Mouse (Mus musculus) midbrain, embryonic 13.5 days (tissue): ENCODE measurements at regions not wholly inside any gene's neighbourhood (a gene's known extent, or its start where the extent isn't known, plus 50 kb on each side); places are given as distances from the start of the nearest gene placed in this dataset.

Experiments used
- ATAC-seq: fragments of 200-750 bp; cut with Nextera tagmentation; 2 replicates; pipeline ENCODE4 v1.8.0; 2017; ENCODE audit warnings: mild to moderate bottlenecking, moderate TSS enrichment, moderate library complexity
- H3K27ac ChIP-seq: fragments of 300-500 bp; sonication (generic); 2 replicates; pipeline ENCODE4 v1.5.1; 2015; ENCODE audit warnings: inconsistent platforms, mild to moderate bottlenecking, moderate library complexity
- H3K27me3 ChIP-seq: fragments of 300-500 bp; sonication (generic); 2 replicates; pipeline ENCODE4 v1.6.1; 2015; ENCODE audit warnings: mild to moderate bottlenecking, inconsistent platforms
- H3K36me3 ChIP-seq: fragments of 300-500 bp; sonication (generic); 2 replicates; pipeline ENCODE4 v1.6.1; 2015; ENCODE audit warnings: mild to moderate bottlenecking, inconsistent platforms
- H3K4me1 ChIP-seq: fragments of 300-500 bp; sonication (generic); replicated peaks from 2 replicates; pipeline ENCODE4 v1.6.1; 2015; ENCODE audit warnings: inconsistent platforms
- H3K4me2 ChIP-seq: fragments of 300-500 bp; sonication (generic); replicated peaks from 2 replicates; pipeline ENCODE4 v1.6.1; 2015; ENCODE audit warnings: moderate library complexity, mild to moderate bottlenecking, inconsistent platforms
- H3K4me3 ChIP-seq: fragments of 300-500 bp; sonication (generic); replicated peaks from 2 replicates; pipeline ENCODE4 v1.5.1; 2015; ENCODE audit warnings: mild to moderate bottlenecking, inconsistent platforms
- H3K9ac ChIP-seq: fragments of 300-500 bp; sonication (generic); replicated peaks from 2 replicates; pipeline ENCODE4 v1.6.1; 2015; ENCODE audit warnings: mild to moderate bottlenecking, inconsistent platforms
- H3K9me3 ChIP-seq: fragments of 300-500 bp; sonication (generic); 2 replicates; pipeline ENCODE4 v1.6.1; 2016; ENCODE audit warnings: mild to moderate bottlenecking, inconsistent platforms
- WGBS: fragments of 180-500 bp; shearing (Covaris S2); methylation state at CpG from one replicate; pipeline ENCODE4 v1.1.7; 2015; 5-methylcytosine and 5-hydroxymethylcytosine counted together

DNA sequence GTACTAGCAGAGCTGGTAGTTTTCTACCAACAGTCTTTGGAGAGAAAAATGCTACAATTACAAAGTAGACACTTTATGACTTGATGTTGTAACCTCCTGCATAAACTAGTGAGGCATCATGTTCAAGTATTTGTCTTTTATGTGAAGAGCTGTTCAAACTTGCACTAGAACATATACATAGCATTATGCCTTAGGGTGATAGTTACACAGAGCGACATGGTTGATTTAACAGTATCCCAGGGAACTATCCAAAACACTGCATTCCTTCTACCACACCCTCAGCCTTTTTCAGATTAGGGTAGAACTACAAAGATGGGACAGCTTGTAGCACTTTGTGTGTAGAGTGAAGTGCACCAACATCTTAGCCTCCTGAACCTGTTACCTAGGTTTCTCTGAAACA is 220.0 kb upstream of the Cblb start:
- no peak for ATAC-seq
- no peaks in the 10 kb centered on the region for H3K4me1 ChIP-seq

DNA sequence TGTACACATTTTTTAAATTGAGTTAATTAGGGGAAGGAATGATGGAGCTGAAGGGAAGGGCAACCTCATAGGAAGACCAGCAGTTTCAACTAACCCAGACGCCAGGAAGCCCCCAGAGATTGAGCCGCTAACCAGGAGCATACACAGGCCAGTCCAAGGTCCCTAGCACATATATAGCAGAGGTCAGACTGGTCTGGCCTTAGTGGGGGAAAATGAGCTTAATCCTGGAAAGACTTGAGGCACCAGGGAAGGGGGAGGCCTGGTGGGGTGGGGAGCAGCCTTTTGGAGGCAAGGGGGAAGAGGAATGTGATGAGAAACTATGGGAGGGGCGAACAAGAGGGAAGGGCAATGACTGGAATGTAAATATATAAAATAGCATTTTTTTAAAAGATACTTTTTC is 188.3 kb upstream of the Cblb start:
- no peaks in the 10 kb centered on the region for H3K27me3 ChIP-seq
- H3K4me3 ChIP-seq: no peak overlapping the region
- no peak for ATAC-seq
- H3K9me3 ChIP-seq: no peaks in the 10 kb centered on the region
- no peak overlapping the region for H3K9ac ChIP-seq
- no peak overlapping the region for H3K4me2 ChIP-seq
- H3K27ac ChIP-seq: no peak overlapping the region
- no peaks in the 10 kb centered on the region for H3K4me1 ChIP-seq
- WGBS: 70% methylated on average over 3 of the region's 3 CpGs
- H3K36me3 ChIP-seq: no peaks in the 10 kb centered on the region

More for the DNA sequence above, 220.0 kb upstream of the Cblb start:
- 85% methylated on average over 1 of the region's 1 CpGs for WGBS
- H3K27me3 ChIP-seq: no peaks in the 10 kb centered on the region
- no peak overlapping the region for H3K27ac ChIP-seq
- no peaks in the 10 kb centered on the region for H3K9me3 ChIP-seq
- no peak overlapping the region for H3K4me3 ChIP-seq
- H3K4me2 ChIP-seq: no peak overlapping the region
- H3K9ac ChIP-seq: no peak overlapping the region
- H3K36me3 ChIP-seq: no peaks in the 10 kb centered on the region

DNA sequence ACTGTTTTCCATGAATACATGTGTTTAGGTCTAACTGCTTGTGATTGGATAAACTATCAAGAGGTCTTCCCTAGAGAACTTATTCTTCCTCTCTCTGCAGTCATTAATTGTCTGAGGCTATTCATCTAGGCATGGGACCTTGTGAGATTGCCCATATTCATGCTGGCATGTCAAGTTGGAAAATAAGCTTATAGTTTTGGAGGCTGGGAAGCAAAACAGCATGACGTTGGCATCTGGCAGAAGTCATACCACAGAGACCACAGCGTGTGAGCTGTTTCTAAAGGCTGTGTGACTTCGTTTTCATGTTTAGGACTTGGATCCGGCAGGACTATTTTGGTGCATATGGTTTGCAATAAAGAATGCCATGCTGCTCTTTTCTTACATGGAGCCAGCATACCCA is 185.5 kb upstream of the Cblb start:
- H3K4me1 ChIP-seq: no peaks in the 10 kb centered on the region
- no peak overlapping the region for H3K9ac ChIP-seq
- H3K36me3 ChIP-seq: no peaks in the 10 kb centered on the region
- 65% methylated on average over 4 of the region's 4 CpGs for WGBS
- no peak overlapping the region for H3K27ac ChIP-seq
- H3K4me2 ChIP-seq: no peak overlapping the region
- no peak overlapping the region for H3K4me3 ChIP-seq
- no peaks in the 10 kb centered on the region for H3K27me3 ChIP-seq
- no peaks in the 10 kb centered on the region for H3K9me3 ChIP-seq
- ATAC-seq: 0 out of 2 replicates have a peak, but pooled peaks have one; percentile 43

DNA sequence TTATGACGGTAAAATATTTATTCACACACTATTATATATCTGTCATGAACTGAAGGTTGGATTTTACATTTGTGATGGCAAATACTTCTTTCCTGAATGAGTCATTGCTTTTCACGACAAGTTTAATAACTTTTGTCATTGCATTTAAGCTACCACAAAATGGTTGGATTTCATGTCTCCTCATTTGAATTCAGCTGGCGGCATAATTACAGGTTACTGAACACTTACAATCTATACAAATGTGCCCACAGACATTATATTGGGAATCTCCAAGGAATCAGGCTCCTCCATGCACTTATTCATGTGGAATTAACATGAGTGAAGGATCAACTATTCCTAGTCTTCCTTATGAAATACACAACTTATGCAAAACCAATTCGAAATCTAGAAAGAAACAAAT is 150.3 kb upstream of the Cblb start:
- WGBS: 74% methylated on average over 4 of the region's 4 CpGs
- ATAC-seq: no peak

DNA sequence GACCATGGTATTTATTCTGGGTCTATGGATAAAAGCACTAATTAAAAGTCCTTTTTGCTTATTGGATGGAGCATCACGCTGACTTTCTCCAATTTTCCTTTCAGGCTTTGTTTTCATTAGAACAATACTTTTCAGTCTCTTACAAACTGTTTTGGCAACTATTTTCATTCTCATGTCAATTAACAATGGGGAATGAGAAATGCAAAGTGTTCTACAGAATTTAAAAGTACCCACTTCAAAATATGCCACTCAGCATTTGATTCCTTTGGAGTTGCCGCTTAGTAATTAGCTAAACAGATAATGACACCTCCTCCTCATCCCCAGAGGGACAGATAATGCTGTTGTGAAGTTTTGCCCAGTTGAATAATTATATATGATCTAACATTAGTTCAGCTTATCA is 149.9 kb upstream of the Cblb start:
- no peak overlapping the region for H3K4me3 ChIP-seq
- ATAC-seq: no peak
- no peaks in the 10 kb centered on the region for H3K4me1 ChIP-seq
- H3K27me3 ChIP-seq: no peaks in the 10 kb centered on the region
- H3K9me3 ChIP-seq: no peaks in the 10 kb centered on the region
- no peak overlapping the region for H3K4me2 ChIP-seq
- H3K27ac ChIP-seq: no peak overlapping the region
- H3K9ac ChIP-seq: no peak overlapping the region
- no peaks in the 10 kb centered on the region for H3K36me3 ChIP-seq
- 59% methylated on average over 2 of the region's 2 CpGs for WGBS

More for the DNA sequence above, 150.3 kb upstream of the Cblb start:
- H3K36me3 ChIP-seq: no peaks in the 10 kb centered on the region
- no peaks in the 10 kb centered on the region for H3K27me3 ChIP-seq
- no peaks in the 10 kb centered on the region for H3K9me3 ChIP-seq
- H3K4me2 ChIP-seq: no peak overlapping the region
- H3K9ac ChIP-seq: no peak overlapping the region
- no peak overlapping the region for H3K4me3 ChIP-seq
- no peak overlapping the region for H3K27ac ChIP-seq
- no peaks in the 10 kb centered on the region for H3K4me1 ChIP-seq

DNA sequence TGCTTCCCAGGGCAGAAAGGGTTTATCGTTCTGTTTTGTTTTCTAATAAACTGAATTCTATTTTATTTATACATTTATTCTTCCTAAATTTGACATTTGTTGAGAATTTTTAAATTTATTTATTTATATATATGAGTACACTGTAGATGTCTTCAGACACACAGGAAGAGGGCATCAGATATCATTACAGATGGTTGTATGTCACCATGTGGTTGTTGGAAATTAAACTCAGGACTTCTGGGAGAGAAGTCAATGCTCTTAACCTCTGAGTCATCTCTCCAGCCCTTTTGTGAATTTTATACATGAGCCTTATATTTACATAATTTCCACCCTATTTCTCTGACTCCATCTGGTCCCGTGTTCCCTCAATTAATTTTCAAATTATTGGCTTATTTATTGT is 147.2 kb upstream of the Cblb start:
- Histone ChIP-seq H3K36me3 (no peaks in the 10 kb centered on the region), H3K4me1 (no peaks in the 10 kb centered on the region), H3K4me3 (no peak overlapping the region), H3K9me3 (no peaks in the 10 kb centered on the region), H3K27ac (no peak overlapping the region), H3K4me2 (no peak overlapping the region), H3K27me3 (no peaks in the 10 kb centered on the region), H3K9ac (no peak overlapping the region)
- whole genome bisulfite sequencing: 83% methylated on average over 2 of the region's 2 CpGs
- ATAC-seq: no peak

DNA sequence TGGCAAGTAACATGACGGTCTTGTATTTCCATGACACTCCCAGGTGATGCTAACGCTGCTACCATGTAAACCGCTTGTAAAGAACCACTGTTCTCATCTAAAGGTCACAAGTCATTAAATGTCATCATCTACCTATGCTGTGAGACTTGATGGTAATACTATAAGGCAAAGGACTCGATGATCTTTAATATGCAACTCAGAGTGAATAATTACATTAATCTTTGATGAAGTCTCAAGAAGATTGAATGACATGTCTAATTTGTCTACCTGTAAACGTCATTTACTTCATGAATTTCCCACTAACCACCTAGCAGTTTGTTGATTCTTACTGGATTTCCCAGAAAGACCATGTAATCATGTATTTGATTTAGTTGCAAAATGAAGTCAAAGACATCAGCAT is 143.5 kb upstream of the Cblb start:
- H3K4me1 ChIP-seq: no peaks in the 10 kb centered on the region
- H3K9ac ChIP-seq: no peak overlapping the region
- 86% methylated on average over 5 of the region's 5 CpGs for WGBS
- H3K27ac ChIP-seq: no peak overlapping the region
- H3K36me3 ChIP-seq: no peaks in the 10 kb centered on the region
- H3K4me2 ChIP-seq: no peak overlapping the region
- no peak overlapping the region for H3K4me3 ChIP-seq
- H3K9me3 ChIP-seq: no peaks in the 10 kb centered on the region
- ATAC-seq: no peak
- no peaks in the 10 kb centered on the region for H3K27me3 ChIP-seq

DNA sequence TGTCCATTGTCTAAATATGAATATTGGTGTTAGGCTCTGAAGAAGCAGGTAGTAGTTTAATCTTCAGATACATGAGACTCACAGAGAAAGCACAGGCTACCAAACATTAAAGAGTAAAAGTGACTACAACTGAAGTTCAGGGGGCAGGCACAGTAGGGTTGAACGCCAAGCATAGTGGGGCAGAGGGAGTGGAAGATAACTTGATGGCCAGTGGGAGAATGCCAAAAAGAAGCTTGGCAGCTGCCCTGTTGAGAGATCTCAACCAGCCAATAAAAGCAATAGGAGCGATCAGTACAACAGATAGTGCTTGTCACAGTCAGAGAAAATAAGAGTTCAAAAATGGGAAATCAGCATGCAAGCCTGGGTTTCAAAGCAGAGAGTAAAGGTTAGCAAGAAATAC is 125.4 kb upstream of the Cblb start:
- Histone ChIP-seq H3K9ac (no peak overlapping the region), H3K4me2 (no peak overlapping the region), H3K27me3 (no peaks in the 10 kb centered on the region), H3K27ac (no peak overlapping the region), H3K4me1 (no peaks in the 10 kb centered on the region), H3K4me3 (no peak overlapping the region), H3K9me3 (0 out of 2 replicates have a peak, but pooled peaks cover 4% of the 10 kb centered on the region), H3K36me3 (no peaks in the 10 kb centered on the region)
- 92% methylated on average over 2 of the region's 2 CpGs for WGBS
- ATAC-seq: no peak

DNA sequence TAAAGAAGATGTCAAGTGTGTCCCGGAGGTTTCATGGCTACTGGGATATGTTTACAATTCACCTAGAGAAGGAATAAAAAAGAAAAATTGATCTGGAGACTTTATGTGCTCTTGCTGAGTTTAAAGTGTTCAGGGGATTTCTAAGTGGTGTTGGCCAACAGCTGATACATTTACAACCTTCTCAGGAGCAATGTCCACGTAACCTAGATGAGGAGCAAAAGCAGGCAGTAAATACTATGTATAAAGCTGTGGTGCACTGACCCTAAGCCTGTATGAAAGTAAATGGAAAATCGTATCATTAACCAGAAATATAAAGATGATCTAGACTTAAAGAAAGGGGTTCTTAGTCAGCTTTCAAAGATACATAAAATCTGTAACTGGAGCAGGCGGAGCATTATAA is 124.3 kb upstream of the Cblb start:
- Histone ChIP-seq H3K9me3 (no peaks in the 10 kb centered on the region), H3K4me3 (no peak overlapping the region), H3K9ac (no peak overlapping the region), H3K36me3 (no peaks in the 10 kb centered on the region), H3K27ac (no peak overlapping the region), H3K27me3 (no peaks in the 10 kb centered on the region), H3K4me1 (no peaks in the 10 kb centered on the region), H3K4me2 (no peak overlapping the region)
- WGBS: 91% methylated on average over 4 of the region's 4 CpGs
- ATAC-seq: no peak

DNA sequence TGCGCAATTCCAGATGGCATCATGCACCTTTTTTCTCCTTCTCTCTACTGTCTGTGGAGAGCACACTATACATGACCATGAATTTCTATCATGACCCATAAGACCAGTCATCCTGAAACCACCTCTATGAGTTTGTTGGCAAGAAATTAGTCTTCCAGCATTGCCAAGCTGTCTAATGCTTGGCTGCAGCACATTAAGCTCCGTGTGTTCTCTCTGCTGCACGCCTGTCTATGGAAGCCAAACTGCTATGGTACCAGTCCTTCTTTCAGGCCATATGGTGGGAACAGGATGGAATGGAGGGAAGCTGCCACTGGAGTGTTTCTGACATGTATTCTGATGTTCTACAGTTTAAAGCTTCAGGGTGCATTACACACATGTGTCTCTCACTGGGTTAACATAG is 121.0 kb upstream of the Cblb start:
- ATAC-seq: no peak
- WGBS: 88% methylated on average over 3 of the region's 3 CpGs

DNA sequence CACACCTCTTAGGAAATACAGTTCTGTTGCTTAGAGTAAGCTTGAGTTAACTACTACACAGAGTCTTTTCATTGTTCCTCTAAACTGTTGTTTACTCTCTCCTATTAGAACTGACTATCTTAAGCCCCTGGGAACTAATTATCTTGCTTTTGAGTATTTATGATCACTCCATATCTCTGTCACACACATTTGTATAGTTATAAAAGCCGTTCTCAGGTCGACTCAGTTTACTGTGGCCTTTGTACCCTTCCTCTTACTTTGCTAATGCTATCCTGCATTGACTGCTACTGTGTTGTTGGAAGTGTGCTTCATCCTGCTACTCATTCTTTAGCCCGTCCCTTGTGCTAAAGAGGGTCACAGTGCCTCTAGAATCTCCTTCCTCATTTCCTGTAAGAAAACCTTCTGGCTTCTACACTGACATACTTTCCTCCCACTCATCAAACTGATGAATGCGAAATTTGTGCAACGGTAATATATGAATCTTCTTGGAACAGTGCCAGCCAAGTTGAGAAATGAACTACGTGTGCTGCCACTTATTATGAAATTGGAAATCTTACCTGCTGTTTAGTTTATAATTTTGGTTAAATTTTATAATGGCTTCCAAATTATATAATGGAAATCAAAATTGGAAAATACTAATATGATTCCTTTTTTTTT is 119.8 kb upstream of the Cblb start:
- Histone ChIP-seq H3K4me2 (no peak overlapping the region), H3K27ac (no peak overlapping the region), H3K36me3 (no peaks in the 10 kb centered on the region), H3K27me3 (no peaks in the 10 kb centered on the region), H3K4me3 (no peak overlapping the region), H3K9me3 (no peaks in the 10 kb centered on the region), H3K4me1 (peaks cover 11% of the 10 kb centered on the region), H3K9ac (no peak overlapping the region)
- no peak for ATAC-seq
- WGBS: 80% methylated on average over 6 of the region's 6 CpGs

More for the DNA sequence above, 121.0 kb upstream of the Cblb start:
- H3K9me3 ChIP-seq: no peaks in the 10 kb centered on the region
- H3K27me3 ChIP-seq: no peaks in the 10 kb centered on the region
- no peak overlapping the region for H3K4me3 ChIP-seq
- H3K4me2 ChIP-seq: no peak overlapping the region
- no peak overlapping the region for H3K9ac ChIP-seq
- no peak overlapping the region for H3K27ac ChIP-seq
- no peaks in the 10 kb centered on the region for H3K36me3 ChIP-seq
- no peaks in the 10 kb centered on the region for H3K4me1 ChIP-seq

DNA sequence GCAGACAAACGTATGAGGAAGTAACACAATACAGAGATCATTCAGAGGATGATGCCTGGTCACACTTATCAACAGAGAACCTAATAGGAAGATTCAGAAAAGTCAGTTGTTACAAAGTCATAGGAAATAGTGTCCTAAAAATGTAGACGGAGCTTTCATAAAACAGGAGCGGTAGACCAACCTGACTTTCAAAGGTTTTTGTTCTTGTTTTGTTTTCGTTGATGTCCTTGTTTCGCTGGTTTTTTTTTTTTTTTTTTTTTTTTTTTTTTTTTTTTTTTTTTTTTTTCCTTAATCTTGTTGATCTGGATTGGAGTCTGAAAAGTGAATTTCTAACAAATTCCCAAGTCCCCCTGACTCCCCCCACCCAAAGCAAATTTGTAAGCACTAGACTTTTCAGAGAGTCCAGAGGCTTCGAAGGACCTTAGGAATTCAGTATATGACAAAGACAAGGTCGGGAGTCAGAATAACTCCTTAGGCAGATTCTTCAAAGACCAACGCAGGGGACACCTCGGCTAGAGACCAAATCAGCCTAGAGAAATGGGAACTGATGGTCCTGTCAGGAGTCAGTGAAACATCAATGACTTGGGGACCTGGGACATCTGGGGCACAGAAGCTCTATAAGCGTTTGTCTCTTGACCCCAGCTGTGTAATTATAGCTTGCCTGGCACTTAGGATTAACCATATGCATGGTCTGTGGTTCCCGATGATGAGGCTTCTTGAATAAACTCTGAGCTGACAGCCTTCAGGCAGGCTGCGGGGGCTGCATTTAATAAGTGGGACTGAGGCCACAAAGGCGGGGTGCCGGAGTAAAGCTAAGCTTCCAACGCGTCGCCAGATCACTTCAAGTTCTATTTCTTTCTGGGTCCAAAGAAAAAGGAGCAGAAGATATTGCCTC is 115.7 kb upstream of the Cblb start:
- WGBS: 42% methylated on average over 17 of the region's 17 CpGs
- peak overlapping the region; percentile 5; the same call in 1 of the 2 replicates for H3K4me3 ChIP-seq
- H3K27ac ChIP-seq: peak overlapping the region; percentile 59
- H3K4me2 ChIP-seq: peak overlapping the region; percentile 42
- no peaks in the 10 kb centered on the region for H3K36me3 ChIP-seq
- peaks cover 25% of the 10 kb centered on the region for H3K4me1 ChIP-seq
- H3K9me3 ChIP-seq: no peaks in the 10 kb centered on the region
- H3K27me3 ChIP-seq: no peaks in the 10 kb centered on the region
- no peak overlapping the region for H3K9ac ChIP-seq
- peak; percentile 89 for ATAC-seq
